Mouse (Mus musculus) neural tube, embryonic 13.5 days (tissue): ENCODE measurements around the gene Dis3l2. TPM values are rescaled to one million over a fixed set of nuclear protein-coding genes. Genes with fewer than 3 reads are reported as not detected.

Experiments used
- ATAC-seq: fragments of 200-750 bp; cut with Nextera tagmentation; 2 replicates; pipeline ENCODE4 v1.8.0; 2017; ENCODE audit warnings: low read depth, mild to moderate bottlenecking, moderate TSS enrichment, moderate library complexity
- H3K27ac ChIP-seq: fragments of 300-500 bp; sonication (generic); replicated peaks from 2 replicates; pipeline ENCODE4 v1.5.1; 2015; ENCODE audit warnings: moderate library complexity, mild to moderate bottlenecking, inconsistent platforms
- H3K27me3 ChIP-seq: fragments of 300-500 bp; sonication (generic); 2 replicates; pipeline ENCODE4 v1.6.1; 2015; ENCODE audit warnings: mild to moderate bottlenecking, inconsistent platforms
- H3K36me3 ChIP-seq: fragments of 300-500 bp; sonication (generic); 2 replicates; pipeline ENCODE4 v1.6.1; 2015; ENCODE audit warnings: mild to moderate bottlenecking, inconsistent platforms
- H3K4me1 ChIP-seq: fragments of 300-500 bp; sonication (generic); replicated peaks from 2 replicates; pipeline ENCODE4 v1.6.1; 2015; ENCODE audit warnings: inconsistent platforms
- H3K4me2 ChIP-seq: fragments of 300-500 bp; sonication (generic); 2 replicates; pipeline ENCODE4 v1.6.1; 2015; ENCODE audit warnings: inconsistent platforms, mild to moderate bottlenecking, moderate library complexity
- H3K4me3 ChIP-seq: fragments of 300-500 bp; sonication (generic); 2 replicates; pipeline ENCODE4 v1.5.1; 2015; ENCODE audit warnings: mild to moderate bottlenecking, inconsistent platforms
- H3K9ac ChIP-seq: fragments of 300-500 bp; sonication (generic); 2 replicates; pipeline ENCODE4 v1.6.1; 2015; ENCODE audit warnings: moderate library complexity, mild to moderate bottlenecking, inconsistent platforms
- H3K9me3 ChIP-seq: fragments of 300-500 bp; sonication (generic); 2 replicates; pipeline ENCODE4 v1.6.1; 2016; ENCODE audit warnings: inconsistent platforms
- WGBS: fragments of 180-500 bp; shearing (Covaris S2); methylation state at CpG from one replicate; pipeline ENCODE4 v1.1.7; 2015; 5-methylcytosine and 5-hydroxymethylcytosine counted together
- polyA plus RNA-seq: library from polyadenylated mRNA; unstranded; fragments of >200 nt; fragmentation: Nextera tagmentation; extraction: Ambion mirVana; gene quantifications from 2 replicates; pipeline ENCODE4 v1.2.1, GENCODE M21; 2015

Gene Dis3l2
- polyA plus RNA-seq, 1 experiment from 2014 or later: 35.5 TPM

GRCm38 (mm10) chr1:87025021-87025420 is 321.4 kb downstream of the Dis3l2 start:
- no peaks in the 10 kb centered on the region for H3K9me3 ChIP-seq
- no peak overlapping the region for H3K9ac ChIP-seq
- ATAC-seq: no peak
- H3K4me1 ChIP-seq: peaks cover 5% of the 10 kb centered on the region
- no peaks in the 10 kb centered on the region for H3K27me3 ChIP-seq
- H3K36me3 ChIP-seq: peaks cover 18% of the 10 kb centered on the region; the same call in 1 of the 2 replicates
- WGBS: 88% methylated on average over 1 of the region's 1 CpGs
- H3K4me2 ChIP-seq: no peak overlapping the region
- no peak overlapping the region for H3K27ac ChIP-seq
- no peak overlapping the region for H3K4me3 ChIP-seq

- no peaks in the 10 kb centered on the region for H3K27me3 ChIP-seq
- no peaks in the 10 kb centered on the region for H3K36me3 ChIP-seq
- peaks cover 12% of the 10 kb centered on the region for H3K4me1 ChIP-seq
- WGBS: 40% methylated on average over 2 of the region's 2 CpGs
- no peak overlapping the region for H3K27ac ChIP-seq
- ATAC-seq: 0 out of 2 replicates have a peak, but pooled peaks have one; percentile 27
- no peak overlapping the region for H3K4me2 ChIP-seq
- no peak overlapping the region for H3K4me3 ChIP-seq
- no peaks in the 10 kb centered on the region for H3K9me3 ChIP-seq
- no peak overlapping the region for H3K9ac ChIP-seq
Measured at GRCm38 (mm10) chr1:87028786-87029185, 325.2 kb downstream of the Dis3l2 start.

- H3K4me1 ChIP-seq: peaks cover 25% of the 10 kb centered on the region
- H3K9ac ChIP-seq: no peak overlapping the region
- no peaks in the 10 kb centered on the region for H3K27me3 ChIP-seq
- H3K4me3 ChIP-seq: no peak overlapping the region
- WGBS: 31% methylated on average over 1 of the region's 1 CpGs
- ATAC-seq: no peak
- H3K27ac ChIP-seq: no peak overlapping the region
- no peaks in the 10 kb centered on the region for H3K36me3 ChIP-seq
- H3K9me3 ChIP-seq: no peaks in the 10 kb centered on the region
- H3K4me2 ChIP-seq: no peak overlapping the region
Measured at GRCm38 (mm10) chr1:87030652-87031051, 327.0 kb downstream of the Dis3l2 start.

- Histone ChIP-seq H3K9me3 (no peaks in the 10 kb centered on the region), H3K4me3 (no peak overlapping the region), H3K36me3 (no peaks in the 10 kb centered on the region), H3K27ac (no peak overlapping the region), H3K27me3 (no peaks in the 10 kb centered on the region), H3K9ac (no peak overlapping the region), H3K4me2 (no peak overlapping the region), H3K4me1 (peaks cover 39% of the 10 kb centered on the region)
- WGBS: 79% methylated on average over 7 of the region's 7 CpGs
- no peak for ATAC-seq
Measured at GRCm38 (mm10) chr1:87032466-87032865, 328.9 kb downstream of the Dis3l2 start.

GRCm38 (mm10) chr1:87035532-87036161 is 332.0 kb downstream of the Dis3l2 start:
- Histone ChIP-seq H3K4me1 (peaks cover 36% of the 10 kb centered on the region), H3K9me3 (no peaks in the 10 kb centered on the region), H3K4me3 (no peak overlapping the region), H3K9ac (peak overlapping the region; percentile 36), H3K27ac (peak overlapping the region; percentile 80), H3K27me3 (no peaks in the 10 kb centered on the region), H3K36me3 (no peaks in the 10 kb centered on the region), H3K4me2 (no peak overlapping the region)
- ATAC-seq: peak; percentile 80
- 11% methylated on average over 4 of the region's 4 CpGs for WGBS

- peak overlapping the region; percentile 36 for H3K9ac ChIP-seq
- no peak overlapping the region for H3K4me3 ChIP-seq
- WGBS: 51% methylated on average over 3 of the region's 3 CpGs
- no peaks in the 10 kb centered on the region for H3K36me3 ChIP-seq
- ATAC-seq: peak; percentile 28
- H3K27me3 ChIP-seq: no peaks in the 10 kb centered on the region
- no peak overlapping the region for H3K4me2 ChIP-seq
- H3K9me3 ChIP-seq: no peaks in the 10 kb centered on the region
- peaks cover 39% of the 10 kb centered on the region for H3K4me1 ChIP-seq
- peak overlapping the region; percentile 80 for H3K27ac ChIP-seq
Measured at GRCm38 (mm10) chr1:87036334-87036733, 332.7 kb downstream of the Dis3l2 start.

GRCm38 (mm10) chr1:87038477-87039070 is 335.0 kb downstream of the Dis3l2 start:
- Histone ChIP-seq H3K4me3 (no peak overlapping the region), H3K36me3 (no peaks in the 10 kb centered on the region), H3K27me3 (no peaks in the 10 kb centered on the region), H3K4me2 (no peak overlapping the region), H3K9ac (no peak overlapping the region), H3K27ac (no peak overlapping the region), H3K4me1 (peaks cover 40% of the 10 kb centered on the region), H3K9me3 (no peaks in the 10 kb centered on the region)
- 90% methylated on average over 2 of the region's 2 CpGs for WGBS
- no peak for ATAC-seq

GRCm38 (mm10) chr1:87041119-87041518 is 337.5 kb downstream of the Dis3l2 start:
- Histone ChIP-seq H3K4me2 (no peak overlapping the region), H3K9me3 (no peaks in the 10 kb centered on the region), H3K27me3 (no peaks in the 10 kb centered on the region), H3K4me3 (no peak overlapping the region), H3K27ac (no peak overlapping the region), H3K9ac (no peak overlapping the region), H3K36me3 (0 out of 2 replicates have a peak, but pooled peaks cover 6% of the 10 kb centered on the region), H3K4me1 (peaks cover 22% of the 10 kb centered on the region)
- 18% methylated on average over 3 of the region's 3 CpGs for WGBS
- ATAC-seq: peak; percentile 41; the same call in 1 of the 2 replicates

- Histone ChIP-seq H3K4me3 (no peak overlapping the region), H3K9ac (no peak overlapping the region)
Measured at GRCm38 (mm10) chr1:87041814-87042438, 338.3 kb downstream of the Dis3l2 start.

GRCm38 (mm10) chr1:87050072-87050471 is 346.5 kb downstream of the Dis3l2 start:
- Histone ChIP-seq H3K4me2 (no peak overlapping the region), H3K36me3 (peaks cover 27% of the 10 kb centered on the region), H3K27me3 (no peaks in the 10 kb centered on the region), H3K4me3 (no peak overlapping the region), H3K4me1 (peaks cover 14% of the 10 kb centered on the region), H3K9ac (no peak overlapping the region; the same call in 1 of the 2 replicates), H3K27ac (peak overlapping the region; percentile 71), H3K9me3 (no peaks in the 10 kb centered on the region)
- peak; percentile 58; the same call in 1 of the 2 replicates for ATAC-seq
- 26% methylated on average over 3 of the region's 3 CpGs for WGBS

More at GRCm38 (mm10) chr1:87041814-87042438, 338.3 kb downstream of the Dis3l2 start:
- H3K27ac ChIP-seq: no peak overlapping the region
- no peak overlapping the region for H3K4me2 ChIP-seq
- H3K4me1 ChIP-seq: peaks cover 14% of the 10 kb centered on the region
- H3K9me3 ChIP-seq: no peaks in the 10 kb centered on the region
- WGBS: 0% methylated on average over 1 of the region's 1 CpGs
- ATAC-seq: peak; percentile 77
- H3K36me3 ChIP-seq: peaks cover 13% of the 10 kb centered on the region; the same call in 1 of the 2 replicates
- H3K27me3 ChIP-seq: no peaks in the 10 kb centered on the region

- peaks cover 14% of the 10 kb centered on the region for H3K4me1 ChIP-seq
- H3K9me3 ChIP-seq: no peaks in the 10 kb centered on the region
- peak overlapping the region; percentile 71 for H3K27ac ChIP-seq
- H3K36me3 ChIP-seq: peaks cover 24% of the 10 kb centered on the region
- no peak overlapping the region for H3K4me3 ChIP-seq
- ATAC-seq: no peak
- no peak overlapping the region for H3K4me2 ChIP-seq
- H3K27me3 ChIP-seq: no peaks in the 10 kb centered on the region
- WGBS: 72% methylated on average over 1 of the region's 1 CpGs
- peak overlapping the region; percentile 8; the same call in 1 of the 2 replicates for H3K9ac ChIP-seq
Measured at GRCm38 (mm10) chr1:87050700-87051099, 347.1 kb downstream of the Dis3l2 start.

GRCm38 (mm10) chr1:87051369-87051768 is 347.8 kb downstream of the Dis3l2 start:
- Histone ChIP-seq H3K4me1 (peaks cover 14% of the 10 kb centered on the region), H3K27me3 (no peaks in the 10 kb centered on the region), H3K27ac (no peak overlapping the region), H3K9me3 (no peaks in the 10 kb centered on the region), H3K4me3 (no peak overlapping the region), H3K9ac (no peak overlapping the region), H3K36me3 (peaks cover 20% of the 10 kb centered on the region), H3K4me2 (no peak overlapping the region)
- ATAC-seq: no peak
- WGBS: 84% methylated on average over 4 of the region's 4 CpGs
